Mouse (Mus musculus) gastrocnemius, adult 2 months (tissue): ENCODE measurements around the gene Fndc3b. TPM values are rescaled to one million over a fixed set of nuclear protein-coding genes. Genes with fewer than 3 reads are reported as not detected.

Experiments
- DNase-seq: peaks from one replicate; pipeline ENCODE4 v3.0.0; 2022
- H3K27ac ChIP-seq: fragments of 200-600 bp; 2 replicates; pipeline ENCODE4 v1.8.1; 2022; ENCODE audit warnings: mild to moderate bottlenecking
- H3K4me3 ChIP-seq: fragments of 200-600 bp; 2 replicates; pipeline ENCODE4 v1.8.1; 2022; ENCODE audit warnings: mild to moderate bottlenecking, moderate library complexity
- CTCF ChIP-seq: fragments of 200-600 bp; IDR thresholded peaks from 2 replicates; pipeline ENCODE4 v1.8.1; 2022; ENCODE audit warnings: antibody characterized with exemption, mild to moderate bottlenecking, moderate library complexity
- intact Hi-C: fragments of 180-260 bp; cut with DNase I; formaldehyde crosslinking; loops from one replicate; pipeline ENCODE4 v1.15.1; 2025
- total RNA-seq, 2 experiments: library from RNA; stranded (reverse); gene quantifications; 2 replicates each; pipeline ENCODE4 v1.2.3; 2021

The Fndc3b gene
- total RNA-seq, 2 experiments from 2014 or later, result 13.8 to 24.9 TPM

GRCm38 (mm10) chr3:27563047-27563624 is 148.0 kb downstream of the Fndc3b start:
- H3K4me3 ChIP-seq, result no peak overlapping the region
- no peak overlapping the region for H3K27ac ChIP-seq
- no peak for TF ChIP-seq CTCF
- intact Hi-C loops, result no loop called here
- DNase-seq, result no peak

GRCm38 (mm10) chr3:27562476-27562875 is 148.6 kb downstream of the Fndc3b start:
- DNase-seq, result no peak
- intact Hi-C loops, result no loop called here
- Histone ChIP-seq H3K4me3 (no peak overlapping the region), H3K27ac (no peak overlapping the region)
- TF ChIP-seq CTCF, result no peak

- no peak overlapping the region for H3K4me3 ChIP-seq
- TF ChIP-seq CTCF, result no peak
Observed at GRCm38 (mm10) chr3:27561921-27562320, 149.2 kb downstream of the Fndc3b start.

GRCm38 (mm10) chr3:27559316-27559715 is 151.8 kb downstream of the Fndc3b start:
- no peak for TF ChIP-seq CTCF
- no peak for DNase-seq
- Histone ChIP-seq H3K4me3 (no peak overlapping the region), H3K27ac (no peak overlapping the region)
- intact Hi-C loops, result no loop called here

More at GRCm38 (mm10) chr3:27561921-27562320, 149.2 kb downstream of the Fndc3b start:
- DNase-seq, result no peak
- H3K27ac ChIP-seq, result no peak overlapping the region
- intact Hi-C loops, result no loop called here

DNA sequence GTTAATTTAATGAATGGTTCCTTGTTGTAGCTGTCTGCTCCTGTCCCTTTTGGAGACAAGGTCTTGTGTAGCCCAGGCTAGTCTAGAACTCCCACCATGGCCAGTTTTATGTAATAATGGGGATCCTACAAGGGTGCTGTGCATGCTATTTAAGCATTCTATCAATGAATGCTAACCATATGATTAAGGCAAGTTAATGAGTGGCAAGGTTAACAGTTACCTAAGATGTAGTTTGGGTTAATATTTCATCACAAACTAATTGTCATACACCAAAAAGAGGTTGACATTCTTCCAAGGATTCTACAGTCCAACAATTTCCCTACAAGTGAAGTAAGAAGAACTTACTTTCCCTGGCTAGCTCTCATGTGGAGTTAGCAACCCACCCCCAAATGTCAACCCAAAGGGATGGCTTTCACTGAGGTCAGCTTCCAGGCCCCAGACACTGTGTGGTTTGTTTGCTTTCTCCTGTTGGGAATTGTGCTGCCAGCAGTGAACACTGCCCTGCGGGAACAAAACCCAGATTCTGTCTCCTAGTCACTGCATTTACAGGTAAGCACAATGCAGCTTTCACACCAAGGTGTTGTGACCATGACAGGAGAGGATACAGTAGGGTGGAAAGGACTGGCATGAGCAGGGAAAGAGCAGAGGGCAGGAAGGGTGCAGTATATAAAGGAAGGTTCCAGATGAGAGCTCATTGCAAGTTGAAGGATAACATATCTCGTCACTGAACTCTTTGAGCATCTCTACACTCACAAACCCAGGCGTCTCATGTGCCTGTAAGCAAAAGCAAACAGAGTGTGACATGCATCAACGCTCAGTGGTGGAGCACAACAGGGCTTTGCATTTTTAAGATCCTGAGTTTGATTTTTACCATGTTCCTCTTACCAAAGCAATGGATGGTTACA is 153.8 kb downstream of the Fndc3b start:
- H3K4me3 ChIP-seq, result no peak overlapping the region
- TF ChIP-seq CTCF, result no peak
- no peak for DNase-seq
- intact Hi-C loops, result no loop called here
- no peak overlapping the region for H3K27ac ChIP-seq

- intact Hi-C loops, result no loop called here
- no peak overlapping the region for H3K27ac ChIP-seq
- DNase-seq, result no peak
- H3K4me3 ChIP-seq, result no peak overlapping the region
- no peak for TF ChIP-seq CTCF
Observed at GRCm38 (mm10) chr3:27555401-27555940, 155.6 kb downstream of the Fndc3b start.

DNA sequence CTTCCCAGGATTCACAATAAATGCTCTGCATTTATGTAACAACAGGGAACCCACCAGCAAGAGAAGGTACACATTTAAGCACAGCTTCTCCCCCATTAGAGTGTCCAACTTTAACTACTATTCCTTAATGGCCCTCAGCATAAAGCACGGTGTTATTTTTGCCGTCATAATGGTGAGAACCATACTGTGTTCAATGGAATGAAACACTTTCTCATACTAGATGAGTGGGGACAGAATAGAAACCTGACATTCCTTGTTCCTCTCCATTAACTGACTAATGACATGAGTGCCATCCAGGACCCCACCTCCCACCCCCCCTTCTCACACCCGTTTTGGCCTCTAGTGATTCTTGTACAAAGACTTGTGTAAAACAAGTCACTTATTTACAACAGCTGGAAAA is 156.8 kb downstream of the Fndc3b start:
- H3K4me3 ChIP-seq, result no peak overlapping the region
- intact Hi-C loops, result no loop called here
- TF ChIP-seq CTCF, result no peak
- no peak overlapping the region for H3K27ac ChIP-seq
- DNase-seq, result no peak

DNA sequence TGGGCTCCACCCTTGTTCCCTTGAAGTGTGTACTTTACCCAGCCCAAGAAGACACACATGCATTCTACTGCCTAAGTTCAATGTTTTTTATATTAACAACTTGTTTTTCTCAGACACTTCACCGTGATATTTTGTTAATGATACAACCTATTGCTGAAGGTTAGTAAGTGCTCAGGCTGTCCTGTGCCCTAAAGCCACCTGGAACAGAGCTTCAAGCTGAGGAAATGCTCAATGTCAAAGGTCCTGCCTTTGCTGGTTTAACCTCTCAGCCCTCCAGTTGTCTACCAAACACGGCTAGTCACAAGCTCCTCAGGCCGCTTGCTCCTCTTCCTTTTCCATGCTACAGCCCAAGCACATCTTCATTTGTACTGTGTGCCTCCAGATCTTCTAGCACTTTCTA is 157.3 kb downstream of the Fndc3b start:
- no peak for DNase-seq
- intact Hi-C loops, result no loop called here
- H3K4me3 ChIP-seq, result no peak overlapping the region
- no peak overlapping the region for H3K27ac ChIP-seq
- TF ChIP-seq CTCF, result no peak

DNA sequence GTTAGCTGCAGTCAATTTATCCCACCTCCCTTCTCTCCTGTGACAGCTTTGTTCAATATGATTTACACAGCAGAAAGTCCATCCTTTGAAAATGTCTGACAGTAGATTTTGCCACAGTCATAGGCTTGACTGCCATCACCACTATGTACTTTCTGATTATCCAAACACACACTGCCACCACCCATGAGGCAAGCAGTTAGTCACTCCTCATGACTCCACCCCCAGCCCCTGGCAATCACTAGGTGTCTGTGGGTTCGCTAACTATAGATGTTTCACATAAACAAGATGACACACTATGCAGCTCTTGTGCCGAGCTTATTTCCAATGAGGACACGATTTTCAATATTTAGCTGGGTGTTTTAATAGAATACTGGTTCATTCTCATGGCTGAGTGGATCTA is 160.1 kb downstream of the Fndc3b start:
- H3K4me3 ChIP-seq, result no peak overlapping the region
- TF ChIP-seq CTCF, result no peak
- H3K27ac ChIP-seq, result no peak overlapping the region
- intact Hi-C loops, result no loop called here
- no peak for DNase-seq

DNA sequence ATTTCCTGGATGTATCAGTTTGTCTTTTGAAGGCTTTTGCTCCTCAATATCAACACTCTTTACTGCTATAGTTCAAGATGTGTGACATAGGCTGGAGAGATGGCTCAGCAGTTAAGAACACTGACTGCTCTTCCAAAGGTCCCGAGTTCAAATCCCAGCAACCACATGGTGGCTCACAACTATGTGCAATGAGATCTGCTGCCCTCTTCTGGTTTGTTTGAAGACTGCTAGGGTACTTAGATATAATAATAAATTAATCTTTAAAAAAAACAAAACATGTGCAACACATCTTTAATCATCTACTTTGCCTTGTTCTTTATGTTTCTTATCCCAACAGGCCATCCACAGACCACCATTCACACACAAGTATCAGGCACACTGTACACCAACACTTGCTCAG is 160.7 kb downstream of the Fndc3b start:
- Histone ChIP-seq H3K27ac (no peak overlapping the region), H3K4me3 (no peak overlapping the region)
- no peak for DNase-seq
- intact Hi-C loops, result no loop called here
- TF ChIP-seq CTCF, result peak; percentile 41

- DNase-seq, result no peak
- no peak overlapping the region for H3K4me3 ChIP-seq
- H3K27ac ChIP-seq, result no peak overlapping the region
- intact Hi-C loops, result no loop called here
- TF ChIP-seq CTCF, result no peak
Observed at GRCm38 (mm10) chr3:27545651-27546050, 165.5 kb downstream of the Fndc3b start.

GRCm38 (mm10) chr3:27544061-27544460 is 167.0 kb downstream of the Fndc3b start:
- no peak overlapping the region for H3K4me3 ChIP-seq
- H3K27ac ChIP-seq, result no peak overlapping the region
- intact Hi-C loops, result no loop called here
- TF ChIP-seq CTCF, result no peak
- DNase-seq, result no peak

DNA sequence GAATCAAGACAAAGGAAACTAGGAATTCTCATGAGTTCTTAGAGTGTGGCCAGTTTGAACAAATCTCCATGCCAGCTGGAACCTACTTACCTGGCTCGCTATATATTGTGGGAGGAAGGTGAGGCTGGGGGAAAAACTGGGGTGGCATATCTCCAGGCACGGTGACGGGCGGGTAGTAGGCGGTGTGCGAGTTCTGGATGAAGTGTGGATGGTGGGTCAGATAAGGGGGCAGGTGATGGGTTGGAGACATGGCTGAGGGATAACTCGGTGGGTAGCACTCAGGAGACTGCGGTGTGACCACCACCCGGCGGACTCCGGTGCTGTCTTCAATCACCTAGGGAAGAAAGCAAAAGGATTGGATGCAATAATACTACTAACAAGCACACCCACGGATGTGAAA is 169.3 kb downstream of the Fndc3b start:
- no peak for TF ChIP-seq CTCF
- DNase-seq, result no peak
- no peak overlapping the region for H3K4me3 ChIP-seq
- H3K27ac ChIP-seq, result no peak overlapping the region
- intact Hi-C loops, result no loop called here

GRCm38 (mm10) chr3:27541181-27541580 is 169.9 kb downstream of the Fndc3b start:
- no peak for DNase-seq
- Histone ChIP-seq H3K4me3 (no peak overlapping the region), H3K27ac (no peak overlapping the region)
- intact Hi-C loops, result no loop called here
- no peak for TF ChIP-seq CTCF
